Mouse (Mus musculus) forelimb bud, embryonic 11.5 days (tissue): ENCODE data around the gene Katna1.

Source experiments
- DNase-seq: peaks from one replicate; pipeline ENCODE4 v3.0.0-alpha.2; 2012; ENCODE audit warnings: low read depth, low spot score

The Katna1 gene

DNA sequence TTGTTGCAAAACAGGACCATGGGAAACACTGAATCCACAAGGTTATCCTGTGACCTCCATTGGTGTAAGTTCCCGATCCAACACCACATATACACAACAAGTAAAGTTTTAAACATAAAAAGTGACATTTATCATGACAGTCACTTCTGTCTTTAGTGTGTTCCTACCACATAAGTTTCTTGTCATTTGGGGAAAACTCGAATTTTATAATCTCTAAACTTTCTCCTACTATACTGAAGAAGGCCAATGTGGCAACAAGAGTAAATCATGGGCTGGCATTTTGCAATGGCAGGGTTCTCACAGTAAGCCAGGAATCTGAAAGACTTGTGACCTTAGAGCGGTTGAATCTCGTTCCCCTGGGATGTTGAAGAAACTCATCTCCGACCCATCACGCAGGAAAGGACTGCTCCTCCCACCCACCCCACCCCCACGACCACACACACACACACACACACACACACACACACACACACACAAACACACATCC is 54.0 kb downstream of the Katna1 start:
- no peak for DNase-seq

- DNase-seq: peak; percentile 85
These were observed 54.7 kb downstream of the Katna1 start for GRCm38 (mm10) chr10:7780238-7781176.

GRCm38 (mm10) chr10:7781214-7781613 is 55.4 kb downstream of the Katna1 start:
- DNase-seq: no peak

GRCm38 (mm10) chr10:7787319-7787718 is 61.5 kb downstream of the Katna1 start:
- no peak for DNase-seq

DNA sequence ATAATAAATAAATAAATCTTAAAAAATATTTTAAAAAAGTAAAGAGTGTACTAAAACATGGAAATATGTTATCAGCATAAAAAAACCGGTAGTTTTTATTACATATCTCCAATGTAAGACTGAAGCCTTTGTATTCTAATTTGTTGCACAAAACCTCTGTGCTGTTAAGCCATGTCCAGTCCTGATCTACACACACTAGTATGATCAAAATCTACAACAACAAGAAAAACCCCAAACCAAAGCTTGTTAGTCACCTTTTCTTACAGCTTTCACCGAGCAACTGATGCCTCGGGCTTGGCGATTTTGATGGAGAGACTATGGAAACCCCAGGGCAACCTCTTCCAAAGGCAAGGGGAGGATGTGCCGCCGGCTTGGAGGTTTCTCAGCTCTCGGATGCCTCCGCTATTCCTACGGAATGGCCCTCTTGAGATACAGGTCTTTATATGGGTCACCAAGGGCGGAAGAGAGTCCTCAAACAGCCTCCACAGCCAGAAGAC is 66.5 kb downstream of the Katna1 start:
- no peak for DNase-seq

- peak; percentile 96 for DNase-seq
These were observed 67.1 kb downstream of the Katna1 start, which contains the start of the genes Ginm1 and Ppil4 for GRCm38 (mm10) chr10:7792751-7793385. Gene Ginm1, minus strand, starts transcription at chr10:7792824. Gene Ppil4, plus strand, starts transcription at chr10:7792891.

DNA sequence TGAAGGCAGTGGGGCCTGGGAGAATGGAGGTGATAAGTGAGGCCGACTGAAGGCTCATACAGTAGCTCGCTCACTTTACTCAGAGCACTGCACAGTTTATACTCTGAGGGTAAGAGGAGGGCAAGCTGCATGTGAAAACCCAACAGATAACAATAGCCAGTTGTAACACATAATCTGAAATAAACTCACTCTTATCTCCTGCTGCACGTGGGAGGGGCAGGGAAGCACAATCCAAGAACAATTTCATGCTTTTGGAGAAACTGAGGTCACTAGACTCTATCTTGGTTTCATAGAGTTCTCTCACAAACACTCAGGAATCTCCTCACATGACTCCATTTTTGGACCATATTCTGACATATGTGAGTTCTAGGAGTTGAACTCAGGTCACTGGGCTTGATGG is 75.5 kb downstream of the Katna1 start:
- no peak for DNase-seq

GRCm38 (mm10) chr10:7802519-7803140 is 76.8 kb downstream of the Katna1 start:
- DNase-seq: no peak

GRCm38 (mm10) chr10:7809937-7810336 is 84.1 kb downstream of the Katna1 start:
- peak; percentile 74 for DNase-seq
